Mouse (Mus musculus): ENCODE results near the gene Adgrg2. TPM values are rescaled to one million over a fixed set of nuclear protein-coding genes. Genes with fewer than 3 reads are reported as not detected.
A peak's percentile ranks its signal among the peaks of the same experiment; 100 is the strongest.

Adgrg2 gene
- total RNA-seq, 4 experiments from 2014 or later = 0.52 to 0.72 (median 0.57) TPM

- peak; percentile 79 for DNase-seq (ENCODE audit: low spot score)
Measured at GRCm38 (mm10) chrX:160502048-160503041, 111.9 kb downstream of the Adgrg2 start, which contains the start of gene Phka2. Gene Phka2 (plus strand): TSS chrX:160502166.

DNA sequence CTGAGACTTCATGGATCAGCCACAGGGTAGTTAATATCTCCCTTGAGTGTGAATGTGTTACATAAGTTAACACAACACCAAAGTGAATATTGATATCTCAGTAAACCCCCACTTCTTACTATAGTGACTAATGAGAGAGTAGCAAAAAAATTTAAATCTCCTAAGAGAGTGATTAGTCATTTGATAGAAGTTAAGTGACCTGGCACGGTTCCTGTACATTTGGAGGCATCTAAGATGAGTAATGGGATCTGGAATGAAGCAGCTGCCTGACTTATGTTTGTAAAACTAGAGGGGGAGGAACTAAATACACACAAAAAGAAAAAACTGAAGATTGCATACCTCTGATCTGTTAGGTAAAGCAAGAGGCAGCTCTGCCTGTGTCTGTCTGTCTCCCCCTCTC, 118.6 kb downstream of the Adgrg2 start:
- no peak for DNase-seq (ENCODE audit: low spot score)

GRCm38 (mm10) chrX:160510197-160510596, 119.7 kb downstream of the Adgrg2 start:
- DNase-seq (ENCODE audit: low spot score) = no peak

DNA sequence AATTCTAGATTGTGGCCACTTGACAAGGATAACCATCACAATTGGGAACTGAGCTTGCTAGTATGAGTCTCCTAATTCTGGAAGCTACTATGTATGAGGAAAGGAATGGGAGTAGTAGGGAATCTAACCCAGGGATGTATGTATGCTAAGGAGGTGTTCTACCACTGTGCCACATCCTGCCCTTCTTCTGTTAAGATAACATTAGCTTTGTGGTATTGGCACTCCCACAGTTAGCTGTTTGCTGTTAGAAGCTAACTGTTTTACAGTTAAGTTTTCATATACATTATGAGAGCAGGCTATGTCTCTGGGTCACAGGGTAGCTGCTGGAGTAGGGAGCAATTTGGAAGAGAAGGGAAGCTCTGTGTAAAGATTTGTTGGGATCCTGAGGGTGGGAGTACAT, 125.5 kb downstream of the Adgrg2 start:
- DNase-seq (ENCODE audit: low spot score) = no peak

- DNase-seq (ENCODE audit: low spot score) = peak; percentile 4
Measured at GRCm38 (mm10) chrX:160542772-160543171, 152.3 kb downstream of the Adgrg2 start.

Other genes starting within 250 kb of the Adgrg2 start
- 10 to 100 TPM in 2 of 4 experiments, 1 to 10 TPM in 2; 7.8 to 15.9 (median 10.8) TPM for gene Phka2, start 111.5 kb downstream of the Adgrg2 start, total RNA-seq (2022)